Mouse (Mus musculus) stomach, embryonic 16.5 days (tissue): ENCODE results near the gene Arrdc5. TPM values are rescaled to one million over a fixed set of nuclear protein-coding genes. Genes with fewer than 3 reads are reported as not detected.

ENCODE experiments used
- ATAC-seq: fragments of 200-750 bp; cut with Nextera tagmentation; 2 replicates; pipeline ENCODE4 v1.8.0; 2017; ENCODE audit warnings: moderate number of reproducible peaks, moderate TSS enrichment; ENCODE audit not compliant: insufficient read depth, low FRiP score
- H3K27ac ChIP-seq: fragments of 300-500 bp; sonication (generic); 2 replicates; pipeline ENCODE4 v1.5.1; 2014; ENCODE audit warnings: low read length
- H3K27me3 ChIP-seq: fragments of 300-500 bp; sonication (generic); 2 replicates; pipeline ENCODE4 v1.6.1; 2014; ENCODE audit warnings: low read length, control low read depth, mixed read lengths; ENCODE audit not compliant: control insufficient read depth, insufficient read depth
- H3K36me3 ChIP-seq: fragments of 300-500 bp; sonication (generic); 2 replicates; pipeline ENCODE4 v1.6.1; 2014; ENCODE audit warnings: low read length; ENCODE audit not compliant: control insufficient read depth, insufficient read depth
- H3K4me1 ChIP-seq: fragments of 300-500 bp; sonication (generic); 2 replicates; pipeline ENCODE4 v1.6.1; 2014; ENCODE audit warnings: low read length, control low read depth, mixed read lengths; ENCODE audit not compliant: control insufficient read depth, insufficient read depth
- H3K4me2 ChIP-seq: fragments of 300-500 bp; sonication (generic); 2 replicates; pipeline ENCODE4 v1.6.1; 2014; ENCODE audit warnings: low read depth, low read length, mixed read lengths
- H3K4me3 ChIP-seq: fragments of 300-500 bp; sonication (generic); replicated peaks from 2 replicates; pipeline ENCODE4 v1.5.1; 2014; ENCODE audit warnings: mild to moderate bottlenecking, low read length
- H3K9ac ChIP-seq: fragments of 300-500 bp; sonication (generic); 2 replicates; pipeline ENCODE4 v1.6.1; 2014; ENCODE audit warnings: low read length
- H3K9me3 ChIP-seq: fragments of 300-500 bp; sonication (generic); replicated peaks from 2 replicates; pipeline ENCODE4 v1.6.1; 2016; ENCODE audit warnings: low read length, control low read depth; ENCODE audit not compliant: control insufficient read depth
- WGBS: fragments of 180-500 bp; shearing (Covaris S2); extraction: QIAGEN DNeasy Blood & Tissue Kit; methylation state at CpG from one replicate; pipeline ENCODE4 v1.1.7; 2014; 5-methylcytosine and 5-hydroxymethylcytosine counted together
- polyA plus RNA-seq: library from polyadenylated mRNA; unstranded; fragments of >200 nt; fragmentation: Nextera tagmentation; extraction: Ambion mirVana; gene quantifications from 2 replicates; pipeline ENCODE4 v1.2.1, GENCODE M21; 2015

The Arrdc5 gene
- polyA plus RNA-seq, 1 experiment from 2014 or later: not detected

GRCm38 (mm10) chr17:56276643-56277566 is 23.2 kb downstream of the Arrdc5 start, which contains the start of gene Ticam1:
Gene Ticam1, minus strand, starts transcription at chr17:56276786.
- Histone ChIP-seq H3K4me1 (peaks cover 27% of the 10 kb centered on the region), H3K27me3 (no peaks in the 10 kb centered on the region), H3K9ac (peak within 1 kb of the TSS; percentile 87), H3K27ac (peak within 1 kb of the TSS; percentile 97), H3K4me2 (peak within 1 kb of the TSS; percentile 69), H3K9me3 (no peaks in the 10 kb centered on the region), H3K4me3 (peak within 1 kb of the TSS; percentile 72), H3K36me3 (peaks cover 14% of the 10 kb centered on the region)
- WGBS: 3% methylated on average over 18 of the region's 21 CpGs
- ATAC-seq: peak; percentile 95

- peaks cover 26% of the 10 kb centered on the region for H3K4me1 ChIP-seq
- H3K9ac ChIP-seq: peak overlapping the region; percentile 87
- 19% methylated on average over 5 of the region's 5 CpGs for WGBS
- peak overlapping the region; percentile 97 for H3K27ac ChIP-seq
- H3K9me3 ChIP-seq: no peaks in the 10 kb centered on the region
- peak; percentile 22; the same call in 1 of the 2 replicates for ATAC-seq
- peak overlapping the region; percentile 72 for H3K4me3 ChIP-seq
- H3K4me2 ChIP-seq: peak overlapping the region; percentile 69
- no peaks in the 10 kb centered on the region for H3K27me3 ChIP-seq
- H3K36me3 ChIP-seq: peaks cover 12% of the 10 kb centered on the region
These were observed 24.1 kb downstream of the Arrdc5 start for GRCm38 (mm10) chr17:56275842-56276480.

- no peak for ATAC-seq
- Histone ChIP-seq H3K4me3 (no peak overlapping the region), H3K4me2 (no peak overlapping the region), H3K27ac (no peak overlapping the region), H3K36me3 (peaks cover 8% of the 10 kb centered on the region), H3K9ac (peak overlapping the region; percentile 40; the same call in 1 of the 2 replicates), H3K27me3 (no peaks in the 10 kb centered on the region), H3K4me1 (peaks cover 21% of the 10 kb centered on the region), H3K9me3 (no peaks in the 10 kb centered on the region)
- 82% methylated on average over 5 of the region's 5 CpGs for WGBS
These were observed 26.1 kb downstream of the Arrdc5 start for GRCm38 (mm10) chr17:56273986-56274385.

- 87% methylated on average over 7 of the region's 7 CpGs for WGBS
- no peaks in the 10 kb centered on the region for H3K27me3 ChIP-seq
- H3K27ac ChIP-seq: peak overlapping the region; percentile 55; the same call in 1 of the 2 replicates
These were observed 26.6 kb downstream of the Arrdc5 start for GRCm38 (mm10) chr17:56273482-56273881.

GRCm38 (mm10) chr17:56272644-56273043 is 27.4 kb downstream of the Arrdc5 start:
- Histone ChIP-seq H3K9ac (peak overlapping the region; percentile 55), H3K36me3 (peaks cover 8% of the 10 kb centered on the region), H3K27me3 (no peaks in the 10 kb centered on the region), H3K27ac (peak overlapping the region; percentile 55; the same call in 1 of the 2 replicates), H3K4me2 (no peak overlapping the region), H3K4me1 (peaks cover 18% of the 10 kb centered on the region), H3K4me3 (no peak overlapping the region), H3K9me3 (no peaks in the 10 kb centered on the region)
- no peak for ATAC-seq
- 64% methylated on average over 3 of the region's 3 CpGs for whole genome bisulfite sequencing

More at GRCm38 (mm10) chr17:56273482-56273881, 26.6 kb downstream of the Arrdc5 start:
- Histone ChIP-seq H3K4me1 (peaks cover 21% of the 10 kb centered on the region), H3K4me3 (no peak overlapping the region), H3K9me3 (no peaks in the 10 kb centered on the region), H3K9ac (peak overlapping the region; percentile 55), H3K36me3 (peaks cover 8% of the 10 kb centered on the region), H3K4me2 (no peak overlapping the region)
- no peak for ATAC-seq

GRCm38 (mm10) chr17:56271609-56272253 is 28.4 kb downstream of the Arrdc5 start:
- peaks cover 12% of the 10 kb centered on the region for H3K4me1 ChIP-seq
- no peaks in the 10 kb centered on the region for H3K27me3 ChIP-seq
- no peak overlapping the region for H3K4me3 ChIP-seq
- H3K9ac ChIP-seq: no peak overlapping the region
- H3K27ac ChIP-seq: no peak overlapping the region
- peaks cover 8% of the 10 kb centered on the region for H3K36me3 ChIP-seq
- H3K9me3 ChIP-seq: no peaks in the 10 kb centered on the region
- 86% methylated on average over 12 of the region's 12 CpGs for WGBS
- no peak overlapping the region for H3K4me2 ChIP-seq
- no peak for ATAC-seq

GRCm38 (mm10) chr17:56269741-56270140 is 30.3 kb downstream of the Arrdc5 start:
- peak overlapping the region; percentile 60 for H3K9ac ChIP-seq
- peak overlapping the region; percentile 62 for H3K4me2 ChIP-seq
- WGBS: 71% methylated on average over 3 of the region's 3 CpGs
- peak overlapping the region; percentile 52 for H3K4me3 ChIP-seq
- peak overlapping the region; percentile 90 for H3K27ac ChIP-seq
- H3K4me1 ChIP-seq: peaks cover 12% of the 10 kb centered on the region
- no peak for ATAC-seq
- H3K9me3 ChIP-seq: no peaks in the 10 kb centered on the region
- H3K36me3 ChIP-seq: peaks cover 8% of the 10 kb centered on the region
- no peaks in the 10 kb centered on the region for H3K27me3 ChIP-seq

GRCm38 (mm10) chr17:56269153-56269630 is 30.9 kb downstream of the Arrdc5 start:
- Histone ChIP-seq H3K9me3 (no peaks in the 10 kb centered on the region), H3K4me1 (peaks cover 12% of the 10 kb centered on the region), H3K27ac (peak overlapping the region; percentile 90), H3K4me2 (peak overlapping the region; percentile 62), H3K4me3 (peak overlapping the region; percentile 52), H3K9ac (peak overlapping the region; percentile 60), H3K36me3 (peaks cover 8% of the 10 kb centered on the region), H3K27me3 (no peaks in the 10 kb centered on the region)
- WGBS: 19% methylated on average over 12 of the region's 12 CpGs
- peak; percentile 87 for ATAC-seq
